Mouse (Mus musculus) CD8-positive naive resting alpha-beta T cell, adult 57 days (primary cell): Measurements from ENCODE around the gene H2al1b. TPM values are rescaled to one million over a fixed set of nuclear protein-coding genes. Genes with fewer than 3 reads are reported as not detected.

Experiments used
- total RNA-seq: library from RNA; stranded (reverse); gene quantifications from one replicate; pipeline ENCODE4 v1.2.4, GENCODE M21; 2023

The H2al1b gene
- not detected for total RNA-seq

GRCm38 (mm10) chrX:11302132-11302531 lies at the start of gene H2al1b:
Gene H2al1b, plus strand, starts transcription at chrX:11302432.

GRCm38 (mm10) chrX:11298957-11299356 lies 3.3 kb upstream of the H2al1b start, which contains the start of gene H2al1a:
Gene H2al1a, plus strand, starts transcription at chrX:11299257.

GRCm38 (mm10) chrX:11305355-11305754 lies 3.1 kb downstream of the H2al1b start, which contains the start of gene H2al1c:
Gene H2al1c, plus strand, starts transcription at chrX:11305655.

GRCm38 (mm10) chrX:11308524-11308923 lies 6.3 kb downstream of the H2al1b start, which contains the start of gene H2al1d:
Gene H2al1d, plus strand, starts transcription at chrX:11308824.

GRCm38 (mm10) chrX:11311634-11312033 lies 9.4 kb downstream of the H2al1b start, which contains the start of gene H2al1e:
Gene H2al1e, plus strand, starts transcription at chrX:11311934.

GRCm38 (mm10) chrX:11314858-11315257 lies 12.6 kb downstream of the H2al1b start, which contains the start of gene H2al1f:
Gene H2al1f, plus strand, starts transcription at chrX:11315158.

GRCm38 (mm10) chrX:11317956-11318355 lies 15.7 kb downstream of the H2al1b start, which contains the start of gene H2al1g:
Gene H2al1g, plus strand, starts transcription at chrX:11318256.

GRCm38 (mm10) chrX:11321192-11321591 lies 19.0 kb downstream of the H2al1b start, which contains the start of gene H2al1h:
Gene H2al1h, plus strand, starts transcription at chrX:11321492.

GRCm38 (mm10) chrX:11324359-11324758 lies 22.1 kb downstream of the H2al1b start, which contains the start of gene H2al1i:
Gene H2al1i, plus strand, starts transcription at chrX:11324659.

GRCm38 (mm10) chrX:11327522-11327921 lies 25.3 kb downstream of the H2al1b start, which contains the start of gene H2al1j:
Gene H2al1j, plus strand, starts transcription at chrX:11327822.

Other genes starting within 250 kb of the H2al1b start
- gene H2al1a, start 3.2 kb upstream of the H2al1b start, total RNA-seq = not detected
- gene H2al1c, start 3.2 kb downstream of the H2al1b start, total RNA-seq = not detected
- not detected for gene H2al1d, start 6.4 kb downstream of the H2al1b start, total RNA-seq
- gene H2al1e, start 9.5 kb downstream of the H2al1b start, total RNA-seq = not detected
- gene H2al1f, start 12.7 kb downstream of the H2al1b start, total RNA-seq = not detected
- not detected for gene H2al1g, start 15.8 kb downstream of the H2al1b start, total RNA-seq
- not detected for gene H2al1h, start 19.1 kb downstream of the H2al1b start, total RNA-seq
- gene H2al1i, start 22.2 kb downstream of the H2al1b start, total RNA-seq = not detected
- not detected for gene H2al1j, start 25.4 kb downstream of the H2al1b start, total RNA-seq